Mouse (Mus musculus): ENCODE results near the gene Pcsk4.

GRCm38 (mm10) chr10:80367954-80368353 lies 38.7 kb upstream of the Pcsk4 start:
- no peak for TF ChIP-seq CTCF (conservative IDR thresholded peaks at IDR 0.05; ENCODE audit: insufficient read depth, insufficient read length, low read depth, low read length)
- no peak for TF ChIP-seq POLR2A (IDR thresholded peaks at IDR 0.05; ENCODE audit: low read depth, low read length)
